Mouse (Mus musculus): ENCODE data around the gene Camp. TPM values are rescaled to one million over a fixed set of nuclear protein-coding genes. Genes with fewer than 3 reads are reported as not detected.
"Not testable (repeated sequence)": the region's sequence is repeated elsewhere in the genome, so short reads cannot be mapped to it uniquely, and the experiment has no call there.

Camp gene
- total RNA-seq, 2 experiments from 2014 or later: 10.7 to 12.7 TPM

GRCm38 (mm10) chr9:109850099-109850498, 682 bp upstream of the Camp start:
- no peak for DNase-seq

- no peak for DNase-seq
These were observed 16.4 kb downstream of the Camp start for GRCm38 (mm10) chr9:109833088-109833412.

GRCm38 (mm10) chr9:109832391-109833087, 16.9 kb downstream of the Camp start, which contains the start of gene Nme6:
TSS of gene Nme6 (plus strand) at chr9:109832749.
- peak; percentile 92 for DNase-seq

GRCm38 (mm10) chr9:109826181-109826580, 23.2 kb downstream of the Camp start:
- no peak for DNase-seq

GRCm38 (mm10) chr9:109825739-109826138, 23.7 kb downstream of the Camp start:
- no peak for DNase-seq

GRCm38 (mm10) chr9:109816341-109816740, 33.1 kb downstream of the Camp start:
- DNase-seq: no peak

GRCm38 (mm10) chr9:109813424-109813823, 36.0 kb downstream of the Camp start:
- no peak for DNase-seq

GRCm38 (mm10) chr9:109811980-109812379, 37.4 kb downstream of the Camp start, which contains the start of gene Spink8:
TSS of gene Spink8 (plus strand) at chr9:109812280.
- no peak for DNase-seq

- DNase-seq: no peak
These were observed 41.5 kb downstream of the Camp start for GRCm38 (mm10) chr9:109807898-109808297.

GRCm38 (mm10) chr9:109806695-109807293, 42.6 kb downstream of the Camp start:
- no peak for DNase-seq

- no peak for DNase-seq
These were observed 43.2 kb downstream of the Camp start for GRCm38 (mm10) chr9:109806260-109806659.

GRCm38 (mm10) chr9:109805596-109805995, 43.8 kb downstream of the Camp start:
- DNase-seq: not testable (repeated sequence)

GRCm38 (mm10) chr9:109798051-109798450, 51.4 kb downstream of the Camp start:
- DNase-seq: peak; percentile 52

Small RNA genes within 50 kb of the gene (microRNA-seq; reads per million reads assigned to microRNA genes)
- gene Mir7089: not detected

Other genes starting within 250 kb of the Camp start
- not detected for gene Fbxw24, start 223.6 kb downstream of the Camp start, total RNA-seq (2021)
- not detected for gene Fbxw25, start 185.0 kb downstream of the Camp start, total RNA-seq (2021)
- gene Fbxw18, start 146.9 kb downstream of the Camp start, total RNA-seq (2021): under 1 TPM in 1 of 2 experiments, not detected in 1; 0.18 TPM
- not detected for gene Fbxw26, start 103.5 kb downstream of the Camp start, total RNA-seq (2021)
- not detected for gene Fbxw27, start 58.9 kb downstream of the Camp start, total RNA-seq (2021)
- gene Spink8, start 37.3 kb downstream of the Camp start, total RNA-seq (2021): 10 to 100 TPM in 1 of 2 experiments, 1 to 10 TPM in 1; 9.6 to 15.5 TPM
- gene Nme6, start 16.9 kb downstream of the Camp start, total RNA-seq (2021): 10 to 100 TPM; 16.5 to 20.2 TPM
- gene Cdc25a, start 26.0 kb upstream of the Camp start, total RNA-seq (2021): 10 to 100 TPM; 15.5 to 17.0 TPM
- gene Map4, start 81.8 kb upstream of the Camp start, total RNA-seq (2021): 100 to 1,000 TPM in 1 of 2 experiments, 10 to 100 TPM in 1; 83.5 to 132 TPM